Mouse (Mus musculus) MEL (cell line): ENCODE data around the gene Il5. TPM values are rescaled to one million over a fixed set of nuclear protein-coding genes. Genes with fewer than 3 reads are reported as not detected.

Experiments used
- DNase-seq: peaks from one replicate; pipeline ENCODE4 v3.0.0; 2011; ENCODE audit warnings: low read depth, low spot score
- H3K27ac ChIP-seq: 2 replicates; pipeline ENCODE4 v1.5.1; 2012; ENCODE audit warnings: low read depth, mild to moderate bottlenecking, control low read depth, low read length, moderate library complexity; ENCODE audit not compliant: control insufficient read depth
- H3K27me3 ChIP-seq, 2 experiments: fragments of 150-350 bp in 1 of 2; sonication (generic) in 1 of 2; 2 replicates each; pipeline ENCODE4 v1.6.1; 2012; ENCODE audit warnings: low read length in 2 of 2, mild to moderate bottlenecking in 2 of 2, improper control_type of control experiment in 1 of 2, moderate library complexity in 1 of 2; ENCODE audit not compliant: insufficient read depth in 2 of 2, control insufficient read depth in 1 of 2
- H3K36me3 ChIP-seq, 2 experiments: 2 replicates each; pipeline ENCODE4 v1.6.1; 2012 to 2014; ENCODE audit warnings: low read length in 2 of 2, improper control_type of control experiment in 1 of 2, inconsistent platforms in 1 of 2, mild to moderate bottlenecking in 1 of 2; ENCODE audit not compliant: insufficient read depth in 2 of 2, control insufficient read depth in 1 of 2
- H3K4me1 ChIP-seq, 2 experiments: fragments of 150-350 bp in 1 of 2; sonication (generic) in 1 of 2; 2 replicates each; pipeline ENCODE4 v1.6.1; 2012; ENCODE audit warnings: low read length in 2 of 2, improper control_type of control experiment in 1 of 2, mild to moderate bottlenecking in 1 of 2; ENCODE audit not compliant: insufficient read depth in 2 of 2, control insufficient read depth in 1 of 2
- H3K4me3 ChIP-seq, 2 experiments: fragments of 150-350 bp in 1 of 2; sonication (generic) in 1 of 2; 2 replicates each; pipeline ENCODE4 v1.5.1; 2012; ENCODE audit warnings: low read depth in 2 of 2, low read length in 2 of 2, mild to moderate bottlenecking in 2 of 2, moderate library complexity in 2 of 2, control low read depth in 1 of 2, improper control_type of control experiment in 1 of 2; ENCODE audit not compliant: control insufficient read depth in 1 of 2, insufficient read depth in 1 of 2
- H3K79me2 ChIP-seq: 2 replicates; pipeline ENCODE4 v1.6.1; 2012; ENCODE audit warnings: mild to moderate bottlenecking, low read length, moderate library complexity; ENCODE audit not compliant: control insufficient read depth, poor library complexity, insufficient read depth
- H3K9ac ChIP-seq: 2 replicates; pipeline ENCODE4 v1.6.1; 2012; ENCODE audit warnings: low read depth, mild to moderate bottlenecking, control low read depth, low read length, moderate library complexity; ENCODE audit not compliant: control insufficient read depth, poor library complexity, severe bottlenecking
- H3K9me3 ChIP-seq: fragments of 150-350 bp; sonication (generic); replicated peaks from 2 replicates; pipeline ENCODE4 v1.6.1; 2012; ENCODE audit warnings: mild to moderate bottlenecking, low read length, improper control_type of control experiment, moderate library complexity; ENCODE audit not compliant: insufficient read depth
- CHD1 ChIP-seq: IDR thresholded peaks from 2 replicates; pipeline ENCODE4 v1.6.1; 2012; ENCODE audit warnings: low read depth, mild to moderate bottlenecking, inconsistent platforms, low read length, improper control_type of control experiment
- CHD2 ChIP-seq: IDR thresholded peaks from 2 replicates; pipeline ENCODE4 v1.6.1; 2011; ENCODE audit warnings: low read length, improper control_type of control experiment
- E2F4 ChIP-seq: IDR thresholded peaks from 2 replicates; pipeline ENCODE4 v1.6.1; 2011; ENCODE audit warnings: low read depth, low read length, improper control_type of control experiment, borderline replicate concordance
- EP300 ChIP-seq, 2 experiments: IDR thresholded peaks; 2 replicates each; pipeline ENCODE4 v1.6.1; 2011; ENCODE audit warnings: improper control_type of control experiment in 2 of 2, low read length in 2 of 2, low read depth in 1 of 2, mild to moderate bottlenecking in 1 of 2
- ETS1 ChIP-seq: IDR thresholded peaks from 2 replicates; pipeline ENCODE4 v1.6.1; 2012; ENCODE audit warnings: low read depth, mild to moderate bottlenecking, inconsistent platforms, low read length, improper control_type of control experiment, moderate library complexity
- GABPA ChIP-seq: IDR thresholded peaks from 2 replicates; pipeline ENCODE4 v1.6.1; 2012; ENCODE audit warnings: low read depth, mild to moderate bottlenecking, inconsistent platforms, low read length, improper control_type of control experiment, moderate library complexity
- HCFC1 ChIP-seq: IDR thresholded peaks from 2 replicates; pipeline ENCODE4 v1.6.1; 2012; ENCODE audit warnings: low read depth, mild to moderate bottlenecking, inconsistent platforms, low read length, improper control_type of control experiment, moderate library complexity
- KAT2A ChIP-seq: conservative IDR thresholded peaks from 2 replicates; pipeline ENCODE4 v1.6.1; 2012; ENCODE audit warnings: low read depth, low read length, improper control_type of control experiment, inconsistent platforms
- MAX ChIP-seq: IDR thresholded peaks from 2 replicates; pipeline ENCODE4 v1.6.1; 2011; ENCODE audit warnings: low read length, improper control_type of control experiment
- MAZ ChIP-seq: IDR thresholded peaks from 2 replicates; pipeline ENCODE4 v1.6.1; 2012; ENCODE audit warnings: low read depth, mild to moderate bottlenecking, inconsistent platforms, low read length, improper control_type of control experiment
- MEF2A ChIP-seq: IDR thresholded peaks from 2 replicates; pipeline ENCODE4 v1.6.1; 2014; ENCODE audit warnings: low read depth, mild to moderate bottlenecking, inconsistent platforms, low read length, improper control_type of control experiment; ENCODE audit not compliant: poor library complexity, insufficient replicate concordance, severe bottlenecking; ENCODE audit errors: extremely low read depth
- MYB ChIP-seq: IDR thresholded peaks from 2 replicates; pipeline ENCODE4 v1.6.1; 2011; ENCODE audit warnings: mild to moderate bottlenecking, low read depth, low read length, improper control_type of control experiment
- MYC ChIP-seq: IDR thresholded peaks from 2 replicates; pipeline ENCODE4 v1.6.1; 2011; ENCODE audit warnings: low read depth, mild to moderate bottlenecking, low read length, improper control_type of control experiment, moderate library complexity
- POLR2A ChIP-seq, 2 experiments: IDR thresholded peaks; 2 replicates each; pipeline ENCODE4 v1.6.1; 2011 to 2012; ENCODE audit warnings: low read length in 2 of 2, mild to moderate bottlenecking in 2 of 2, control low read depth in 1 of 2, improper control_type of control experiment in 1 of 2, low read depth in 1 of 2, moderate library complexity in 1 of 2; ENCODE audit not compliant: control insufficient read depth in 1 of 2, insufficient read depth in 1 of 2, poor library complexity in 1 of 2
- RCOR1 ChIP-seq: IDR thresholded peaks from 2 replicates; pipeline ENCODE4 v1.6.1; 2012; ENCODE audit warnings: low read depth, mild to moderate bottlenecking, inconsistent platforms, low read length, improper control_type of control experiment
- SMC3 ChIP-seq: IDR thresholded peaks from 2 replicates; pipeline ENCODE4 v1.6.1; 2011; ENCODE audit warnings: low read depth, low read length, improper control_type of control experiment
- TBP ChIP-seq: IDR thresholded peaks from 2 replicates; pipeline ENCODE4 v1.8.0; 2011; ENCODE audit warnings: low read depth, low read length, improper control_type of control experiment
- TCF12 ChIP-seq: IDR thresholded peaks from 2 replicates; pipeline ENCODE4 v1.6.1; 2014; ENCODE audit warnings: low read depth, mild to moderate bottlenecking, inconsistent platforms, low read length, improper control_type of control experiment, moderate library complexity
- ZC3H11A ChIP-seq: IDR thresholded peaks from 2 replicates; pipeline ENCODE4 v1.6.1; 2012; ENCODE audit warnings: low read depth, mild to moderate bottlenecking, inconsistent platforms, low read length, improper control_type of control experiment
- ZKSCAN1 ChIP-seq: IDR thresholded peaks from 2 replicates; pipeline ENCODE4 v1.6.1; 2012; ENCODE audit warnings: low read depth, mild to moderate bottlenecking, inconsistent platforms, low read length, improper control_type of control experiment, moderate library complexity
- polyA plus RNA-seq, 2 experiments: library from polyadenylated mRNA; stranded (reverse) in 1 of 2; unstranded in 1 of 2; fragments of >175 nt in 1 of 2; fragments of >200 nt in 1 of 2; gene quantifications; 2 replicates each; pipeline versions ENCODE4 v1.2.1 to v1.2.4; 2012; ENCODE audit warnings: low replicate concordance in 2 of 2, low read depth in 1 of 2; ENCODE audit not compliant: insufficient read length in 2 of 2, insufficient read depth in 1 of 2, missing spikeins in 1 of 2
- total RNA-seq: library from RNA; depleted of rRNA; stranded (reverse); fragments of 300-350 nt; gene quantifications from 2 replicates; pipeline ENCODE4 v1.2.3, GENCODE M21; 2012

Gene Il5
- total and polyA plus RNA-seq, 3 experiments: not detected

- H3K4me3 ChIP-seq: no peak overlapping the region
- no peak for TF ChIP-seq RCOR1
- TF ChIP-seq MYB: no peak
- no peak for TF ChIP-seq GABPA
- TF ChIP-seq MAZ: no peak
- no peak for TF ChIP-seq TBP
- TF ChIP-seq CHD2: no peak
- TF ChIP-seq POLR2A (IDR thresholded peaks at IDR 0.05; ENCODE audit: control insufficient read depth in 1 of 2, insufficient read depth in 1 of 2, low read depth in 1 of 2, low read length in 2 of 2, poor library complexity in 1 of 2): no peak
- no peak for TF ChIP-seq ZC3H11A
- no peak for TF ChIP-seq MYC
- no peak for TF ChIP-seq MAX
These were observed 29.2 kb downstream of the Il5 start for GRCm38 (mm10) chr11:53749716-53750352.

GRCm38 (mm10) chr11:53755011-53755595 is 34.5 kb downstream of the Il5 start:
- Histone ChIP-seq H3K9me3 (no peaks in the 10 kb centered on the region), H3K27ac (no peak overlapping the region), H3K4me3 (no peak overlapping the region), H3K4me1 (no peaks in the 10 kb centered on the region), H3K79me2 (no peaks in the 10 kb centered on the region), H3K36me3 (no peaks in the 10 kb centered on the region), H3K27me3 (peaks cover 5 to 12% of the 10 kb centered on the region in 2 experiments), H3K9ac (no peak overlapping the region)
- TF ChIP-seq ETS1: no peak
- TF ChIP-seq TCF12: no peak
- no peak for TF ChIP-seq CHD1
- TF ChIP-seq GABPA: no peak
- no peak for TF ChIP-seq EP300 (IDR thresholded peaks at IDR 0.05; ENCODE audit: low read depth in 1 of 2, low read length in 2 of 2)
- TF ChIP-seq KAT2A: no peak
- no peak for TF ChIP-seq MEF2A
- TF ChIP-seq E2F4: no peak
- no peak for TF ChIP-seq SMC3
- TF ChIP-seq HCFC1: no peak
- TF ChIP-seq MYC: no peak
- no peak for TF ChIP-seq CHD2
- TF ChIP-seq ZKSCAN1: no peak
- no peak for DNase-seq

More at GRCm38 (mm10) chr11:53749716-53750352, 29.2 kb downstream of the Il5 start:
- no peaks in the 10 kb centered on the region for H3K36me3 ChIP-seq
- no peak for DNase-seq
- peaks cover 7 to 14% of the 10 kb centered on the region in 2 experiments for H3K27me3 ChIP-seq
- no peak overlapping the region for H3K27ac ChIP-seq
- H3K79me2 ChIP-seq: no peaks in the 10 kb centered on the region
- H3K9me3 ChIP-seq: no peaks in the 10 kb centered on the region
- H3K9ac ChIP-seq: no peak overlapping the region
- no peaks in the 10 kb centered on the region for H3K4me1 ChIP-seq
